Mouse (Mus musculus) inflammation-experienced regulatory T-cells (primary cell): ENCODE measurements around the gene Fam43a. TPM values are rescaled to one million over a fixed set of nuclear protein-coding genes. Genes with fewer than 3 reads are reported as not detected.

Experiments
- polyA plus RNA-seq, 2 experiments: library from polyadenylated mRNA; unstranded; fragments of 100-300 nt; shearing (Covaris generic); gene quantifications; one replicate each; pipeline ENCODE4 v1.2.1; 2017

Fam43a gene
- 1 to 10 TPM; 3.7 to 9.8 TPM for polyA plus RNA-seq

DNA sequence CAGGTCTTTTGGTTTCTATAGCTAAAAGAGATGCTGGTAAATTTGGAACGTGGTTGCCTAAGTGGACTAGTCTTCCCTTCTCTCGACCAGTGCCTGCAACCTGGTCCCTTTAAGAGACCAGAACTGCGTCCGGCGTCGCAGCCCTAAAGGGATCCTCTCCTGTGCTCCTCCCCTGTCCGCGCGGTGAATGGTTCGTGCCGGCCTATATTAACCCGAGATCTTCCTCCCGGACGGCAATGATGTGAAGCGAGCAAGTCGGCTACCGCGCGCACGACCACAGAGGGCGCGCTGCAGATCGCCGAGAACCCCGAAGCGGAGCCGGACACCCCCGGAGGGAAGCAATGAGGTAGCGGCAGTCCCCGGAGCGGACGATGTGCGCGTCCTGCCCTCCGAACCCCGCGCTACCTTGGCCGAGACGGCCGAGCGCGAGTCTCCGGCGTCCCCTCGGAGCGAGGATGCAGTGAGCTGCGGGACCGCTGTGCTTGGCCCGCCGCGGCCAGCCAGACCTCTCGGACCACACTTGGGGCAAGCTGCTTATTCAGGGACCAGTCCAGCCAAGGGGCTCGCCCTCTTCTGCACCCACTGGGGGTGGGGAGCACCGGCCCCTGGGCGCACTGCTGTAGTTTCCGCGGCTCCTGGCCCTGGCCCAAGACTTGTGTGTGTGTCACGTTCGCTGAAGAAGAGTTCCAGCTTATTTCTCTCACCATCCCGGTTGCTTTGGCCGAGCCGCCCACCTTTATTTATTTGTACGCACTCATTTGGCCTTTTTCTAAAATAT is at the start of gene Fam43a:
TSS of gene Fam43a (plus strand) at position 233 of the 778 bp plus-strand sequence.

GRCm38 (mm10) chr16:30550748-30551192 is 48.8 kb upstream of the Fam43a start, which contains the start of gene Tmem44:
Gene Tmem44 (minus strand): TSS chr16:30550842.

GRCm38 (mm10) chr16:30587494-30588327 is 11.8 kb upstream of the Fam43a start, which contains the start of gene Lsg1:
Gene Lsg1 (minus strand): TSS chr16:30587592.

Other genes with a start within 250 kb of the Fam43a start
- 10 to 100 TPM; 37.9 to 47.6 TPM for gene Atp13a3, start 193.7 kb upstream of the Fam43a start, polyA plus RNA-seq
- 1 to 10 TPM in 1 of 2 experiments, under 1 TPM in 1; 0.40 to 1.3 TPM for gene Tmem44, start 48.9 kb upstream of the Fam43a start, polyA plus RNA-seq
- 10 to 100 TPM; 65.5 to 81.6 TPM for gene Lsg1, start 12.1 kb upstream of the Fam43a start, polyA plus RNA-seq